Mouse (Mus musculus) heart, postnatal 0 days (tissue): ENCODE measurements around the gene Ethe1. TPM values are rescaled to one million over a fixed set of nuclear protein-coding genes. Genes with fewer than 3 reads are reported as not detected.

Source experiments
- ATAC-seq: fragments of 200-750 bp; cut with Nextera tagmentation; 2 replicates; pipeline ENCODE4 v1.8.0; 2017; ENCODE audit warnings: low read depth, moderate number of reproducible peaks, moderate library complexity; ENCODE audit not compliant: insufficient read depth
- DNase-seq: peaks from one replicate; pipeline ENCODE4 v3.0.0-alpha.2; 2016; ENCODE audit warnings: low spot score
- H3K27ac ChIP-seq: fragments of 300-500 bp; sonication (generic); 2 replicates; pipeline ENCODE4 v1.5.1; 2014; ENCODE audit warnings: low read depth, mild to moderate bottlenecking
- H3K27me3 ChIP-seq: fragments of 300-500 bp; sonication (generic); 2 replicates; pipeline ENCODE4 v1.6.1; 2014; ENCODE audit warnings: low read length, mixed read lengths; ENCODE audit not compliant: control insufficient read depth, insufficient read depth
- H3K36me3 ChIP-seq: fragments of 300-500 bp; sonication (generic); replicated peaks from 2 replicates; pipeline ENCODE4 v1.6.1; 2014; ENCODE audit warnings: low read length, mixed read lengths; ENCODE audit not compliant: control insufficient read depth, insufficient read depth
- H3K4me1 ChIP-seq: fragments of 300-500 bp; sonication (generic); 2 replicates; pipeline ENCODE4 v1.6.1; 2014; ENCODE audit warnings: antibody characterized with exemption; ENCODE audit not compliant: control insufficient read depth, insufficient read depth
- H3K4me2 ChIP-seq: fragments of 300-500 bp; sonication (generic); 2 replicates; pipeline ENCODE4 v1.6.1; 2014; ENCODE audit warnings: low read depth, mild to moderate bottlenecking, low read length, moderate library complexity
- H3K4me3 ChIP-seq: fragments of 300-500 bp; sonication (generic); 2 replicates; pipeline ENCODE4 v1.5.1; 2014; ENCODE audit warnings: low read depth, low read length
- H3K9ac ChIP-seq: fragments of 300-500 bp; sonication (generic); replicated peaks from 2 replicates; pipeline ENCODE4 v1.6.1; 2014; ENCODE audit warnings: low read depth, low read length, mixed read lengths
- H3K9me3 ChIP-seq: fragments of 300-500 bp; sonication (generic); replicated peaks from 2 replicates; pipeline ENCODE4 v1.6.1; 2016; ENCODE audit warnings: low read length; ENCODE audit not compliant: control insufficient read depth
- CTCF ChIP-seq: IDR thresholded peaks from 2 replicates; pipeline ENCODE4 v1.5.1; 2016; ENCODE audit warnings: antibody characterized with exemption, control low read depth, low read depth
- EP300 ChIP-seq: IDR thresholded peaks from 2 replicates; pipeline ENCODE4 v1.6.1; 2016; ENCODE audit warnings: antibody characterized with exemption, low read depth
- WGBS: fragments of 180-500 bp; shearing (Covaris S2); extraction: QIAGEN DNeasy Blood & Tissue Kit; methylation state at CpG from one replicate; pipeline ENCODE4 v1.1.7; 2014; 5-methylcytosine and 5-hydroxymethylcytosine counted together
- polyA plus RNA-seq: library from polyadenylated mRNA; unstranded; fragments of >200 nt; fragmentation: Nextera tagmentation; extraction: Ambion mirVana; gene quantifications from 2 replicates; pipeline ENCODE4 v1.2.1, GENCODE M21; 2015
- total RNA-seq: library from RNA; depleted of rRNA; stranded (reverse); fragments of >200 nt; gene quantifications from 2 replicates; pipeline ENCODE4 v1.2.3, GENCODE M21; 2014; ENCODE audit warnings: low replicate concordance

Ethe1 gene
- total and polyA plus RNA-seq, 2 experiments from 2014 or later: 21.5 to 42.2 TPM

GRCm38 (mm10) chr7:24566206-24566605, 21.1 kb upstream of the Ethe1 start:
- no peaks in the 10 kb centered on the region for H3K4me1 ChIP-seq
- no peaks in the 10 kb centered on the region for H3K27me3 ChIP-seq
- TF ChIP-seq EP300: no peak
- no peak for TF ChIP-seq CTCF
- no peak overlapping the region for H3K4me3 ChIP-seq
- peaks cover 49% of the 10 kb centered on the region for H3K36me3 ChIP-seq
- WGBS: 85% methylated on average over 9 of the region's 9 CpGs
- no peak for ATAC-seq
- no peak for DNase-seq
- no peaks in the 10 kb centered on the region for H3K9me3 ChIP-seq
- H3K27ac ChIP-seq: no peak overlapping the region
- H3K9ac ChIP-seq: no peak overlapping the region
- no peak overlapping the region for H3K4me2 ChIP-seq

- DNase-seq (no peak), ATAC-seq (no peak)
- Histone ChIP-seq H3K4me1 (no peaks in the 10 kb centered on the region), H3K4me3 (no peak overlapping the region), H3K9ac (no peak overlapping the region), H3K36me3 (peaks cover 34% of the 10 kb centered on the region), H3K27me3 (no peaks in the 10 kb centered on the region), H3K4me2 (no peak overlapping the region), H3K27ac (no peak overlapping the region), H3K9me3 (no peaks in the 10 kb centered on the region)
- 91% methylated on average over 4 of the region's 4 CpGs for WGBS
- TF ChIP-seq CTCF (no peak), EP300 (no peak)
Measured at GRCm38 (mm10) chr7:24568512-24568911, 18.8 kb upstream of the Ethe1 start.

- TF ChIP-seq EP300: no peak
- TF ChIP-seq CTCF: no peak
- no peaks in the 10 kb centered on the region for H3K27me3 ChIP-seq
- H3K4me2 ChIP-seq: no peak overlapping the region
- 67% methylated on average over 4 of the region's 4 CpGs for WGBS
- no peaks in the 10 kb centered on the region for H3K9me3 ChIP-seq
- no peak overlapping the region for H3K9ac ChIP-seq
- ATAC-seq (no peak), DNase-seq (no peak)
- H3K36me3 ChIP-seq: peaks cover 32% of the 10 kb centered on the region
- no peak overlapping the region for H3K4me3 ChIP-seq
- H3K27ac ChIP-seq: no peak overlapping the region
- H3K4me1 ChIP-seq: no peaks in the 10 kb centered on the region
Measured at GRCm38 (mm10) chr7:24571071-24571470, 16.3 kb upstream of the Ethe1 start.

- no peaks in the 10 kb centered on the region for H3K9me3 ChIP-seq
- H3K9ac ChIP-seq: no peak overlapping the region
- WGBS: 64% methylated on average over 5 of the region's 5 CpGs
- TF ChIP-seq EP300 (no peak), CTCF (peak; percentile 12; the same call in 1 of the 2 replicates)
- H3K36me3 ChIP-seq: peaks cover 18% of the 10 kb centered on the region
- H3K27me3 ChIP-seq: no peaks in the 10 kb centered on the region
- no peak overlapping the region for H3K27ac ChIP-seq
- H3K4me1 ChIP-seq: no peaks in the 10 kb centered on the region
- ATAC-seq (no peak), DNase-seq (no peak)
- no peak overlapping the region for H3K4me3 ChIP-seq
- H3K4me2 ChIP-seq: no peak overlapping the region
Measured at GRCm38 (mm10) chr7:24572455-24572854, 14.9 kb upstream of the Ethe1 start.

- H3K9ac ChIP-seq: no peak overlapping the region
- H3K27me3 ChIP-seq: no peaks in the 10 kb centered on the region
- no peak overlapping the region for H3K4me3 ChIP-seq
- TF ChIP-seq CTCF (no peak), EP300 (no peak)
- DNase-seq (no peak), ATAC-seq (no peak)
- WGBS: 45% methylated on average over 12 of the region's 12 CpGs
- no peak overlapping the region for H3K4me2 ChIP-seq
- no peaks in the 10 kb centered on the region for H3K9me3 ChIP-seq
- no peaks in the 10 kb centered on the region for H3K4me1 ChIP-seq
- H3K36me3 ChIP-seq: no peaks in the 10 kb centered on the region; the same call in none of the 2 replicates
- H3K27ac ChIP-seq: no peak overlapping the region
Measured at GRCm38 (mm10) chr7:24574224-24574796, 13.0 kb upstream of the Ethe1 start.

GRCm38 (mm10) chr7:24577811-24578210, 9.5 kb upstream of the Ethe1 start:
- Histone ChIP-seq H3K4me2 (no peak overlapping the region), H3K27me3 (no peaks in the 10 kb centered on the region), H3K9ac (no peak overlapping the region), H3K27ac (no peak overlapping the region), H3K36me3 (no peaks in the 10 kb centered on the region), H3K4me3 (no peak overlapping the region), H3K4me1 (no peaks in the 10 kb centered on the region), H3K9me3 (no peaks in the 10 kb centered on the region)
- ATAC-seq (no peak), DNase-seq (no peak)
- 89% methylated on average over 10 of the region's 10 CpGs for WGBS
- TF ChIP-seq EP300 (no peak), CTCF (no peak)
